Comparison of ENCODE assay signal across 8 mouse cellular contexts in the genomic region with DNA sequence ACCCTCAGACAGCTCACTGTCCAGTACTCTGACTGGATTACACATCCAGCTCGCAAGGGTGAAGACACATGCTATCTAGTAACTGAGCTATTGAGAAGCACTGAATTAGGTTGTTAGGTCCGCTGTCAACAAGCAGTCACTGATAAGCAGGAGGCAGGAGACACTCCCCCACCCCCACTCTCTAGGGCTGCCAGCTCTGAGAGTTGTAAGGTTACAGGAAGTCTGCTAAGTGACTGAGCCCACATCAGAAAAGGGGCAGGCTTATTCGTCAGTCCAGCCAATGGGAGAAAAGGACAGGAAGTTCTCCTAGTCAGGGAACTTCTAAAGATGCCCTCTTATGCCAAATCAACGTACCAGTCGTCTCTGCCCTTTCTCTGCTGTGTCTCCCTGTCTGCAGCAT.
DNase-seq lines count a peak whose midpoint lies in the region; ATAC-seq lines count a peak whose summit lies in the region.

No protein-coding gene starts in this region.

- H3K4me1 ChIP-seq in kidney, embryonic 15.5 days = peaks cover 40% of the 10 kb centered on the region

- DNase-seq in 416B (ENCODE audit: low read depth) (peak; percentile 86), NIH3T3 (ENCODE audit: low read depth) (peak; percentile 19)
- peak; percentile 98 for DNase-seq in heart, adult 11 months
- no peak for DNase-seq in layer of hippocampus, adult 9-11 months
- no peak for DNase-seq in retina, embryonic 14.5 days (ENCODE audit: low spot score)

- 26% methylated on average over 5 of the region's 5 CpGs for WGBS in kidney, embryonic 15.5 days

- no peak overlapping the region for H3K9ac ChIP-seq in kidney, embryonic 15.5 days

- H3K27ac ChIP-seq in kidney, embryonic 15.5 days = peak overlapping the region; percentile 28; the same call in 1 of the 2 replicates

- ATAC-seq in kidney, embryonic 15.5 days (replicated peaks; ENCODE audit: low FRiP score) = peak; percentile 50; the same call in 1 of the 2 replicates
- peak; percentile 52 for ATAC-seq in megakaryocyte, adult 5-6 weeks (ENCODE audit: poor library complexity, severe bottlenecking)
- no peak for ATAC-seq in erythroblast, adult 5-6 weeks (replicated peaks; ENCODE audit: low FRiP score, poor library complexity, severe bottlenecking)

- no peak overlapping the region for H3K4me3 ChIP-seq in kidney, embryonic 15.5 days (replicated peaks)

- no peaks in the 10 kb centered on the region for H3K9me3 ChIP-seq in kidney, embryonic 15.5 days (replicated peaks)

- no peak overlapping the region for H3K4me2 ChIP-seq in kidney, embryonic 15.5 days

- H3K27me3 ChIP-seq in kidney, embryonic 15.5 days = no peaks in the 10 kb centered on the region

- no peaks in the 10 kb centered on the region for H3K36me3 ChIP-seq in kidney, embryonic 15.5 days

Comparison
In these comparisons a context has a peak if more than half of its experiments do, and no peak if none do; other contexts are left out.
1. DNase-seq: peak in 416B (single experiment), NIH3T3 (single experiment) and heart, adult 11 months (single experiment); none in layer of hippocampus, adult 9-11 months (single experiment) and retina, embryonic 14.5 days (single experiment).